Mouse (Mus musculus) cerebellum, postnatal 14 days (tissue): ENCODE data around the gene Exoc3l2.

Experiments
- DNase-seq, 2 experiments: peaks; one replicate each; pipeline ENCODE4 v3.0.0; 2021; ENCODE audit warnings: mixed read lengths in 2 of 2

Exoc3l2 gene

DNA sequence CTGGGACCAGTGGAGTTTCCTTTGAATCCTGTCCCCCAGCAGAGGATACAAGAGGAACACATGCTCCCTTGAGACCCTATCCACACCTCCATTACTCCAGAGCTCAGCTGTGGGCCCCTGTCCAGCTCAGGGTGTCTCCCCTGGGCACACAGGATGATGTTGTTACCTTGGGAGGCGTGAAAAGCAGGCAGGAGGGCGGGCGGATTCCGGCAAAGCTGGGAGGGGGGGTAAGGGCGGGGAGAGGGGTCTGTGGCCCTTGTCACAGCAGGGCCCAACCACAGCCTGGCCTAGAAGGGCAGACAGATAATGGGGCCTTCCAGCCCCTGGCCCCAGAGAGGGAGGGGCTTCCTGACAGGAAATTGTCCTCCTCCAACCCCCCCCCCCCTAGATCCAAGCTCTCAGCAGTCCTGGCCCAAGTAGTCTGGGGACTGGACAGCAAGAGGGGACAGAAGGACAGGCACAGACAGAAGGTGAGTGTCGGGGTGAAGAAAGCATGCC, at the start of gene Exoc3l2:
TSS of gene Exoc3l2 (plus strand) at position 448 of the 498 bp plus-strand sequence.
- DNase-seq, result no peak

DNA sequence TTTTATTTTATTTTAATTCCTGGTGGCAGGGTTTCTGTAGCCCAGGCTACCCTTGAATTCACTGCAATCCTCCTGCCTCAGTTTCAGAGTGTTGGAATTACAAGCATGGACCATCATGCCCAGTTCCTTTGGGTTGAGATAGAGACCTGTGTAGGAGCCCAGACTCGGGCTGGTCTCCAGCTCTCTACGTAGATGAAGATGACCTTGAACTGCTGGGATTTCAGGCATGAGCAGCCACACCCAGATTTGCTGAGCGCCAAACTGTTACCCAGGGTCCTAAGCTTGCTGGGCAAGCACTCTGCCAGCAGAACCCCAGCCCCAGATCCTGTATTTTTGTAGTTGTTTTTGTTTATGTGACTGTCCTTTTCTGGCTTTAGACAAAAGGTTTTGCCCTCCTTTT, 49.6 kb upstream of the Exoc3l2 start:
- no peak for DNase-seq

GRCm38 (mm10) chr7:19416590-19416989, 46.5 kb upstream of the Exoc3l2 start:
- DNase-seq, result no peak

DNA sequence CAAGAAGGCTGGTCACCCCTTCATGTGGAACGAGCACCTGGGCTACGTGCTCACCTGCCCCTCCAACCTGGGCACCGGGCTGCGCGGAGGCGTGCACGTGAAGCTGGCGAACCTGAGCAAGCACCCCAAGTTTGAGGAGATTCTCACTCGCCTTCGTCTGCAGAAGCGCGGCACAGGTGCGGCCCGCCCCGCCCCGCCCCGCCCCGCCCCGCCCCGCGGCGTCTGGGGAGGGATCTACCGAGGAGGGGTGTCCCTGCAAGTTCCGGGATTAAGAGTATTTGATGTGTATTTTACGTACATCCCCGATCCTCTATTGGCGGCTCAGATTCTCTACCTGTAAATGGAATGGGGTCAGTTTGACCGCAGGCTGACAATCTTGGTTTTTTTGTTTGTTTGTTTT, 43.0 kb upstream of the Exoc3l2 start:
- no peak for DNase-seq

DNA sequence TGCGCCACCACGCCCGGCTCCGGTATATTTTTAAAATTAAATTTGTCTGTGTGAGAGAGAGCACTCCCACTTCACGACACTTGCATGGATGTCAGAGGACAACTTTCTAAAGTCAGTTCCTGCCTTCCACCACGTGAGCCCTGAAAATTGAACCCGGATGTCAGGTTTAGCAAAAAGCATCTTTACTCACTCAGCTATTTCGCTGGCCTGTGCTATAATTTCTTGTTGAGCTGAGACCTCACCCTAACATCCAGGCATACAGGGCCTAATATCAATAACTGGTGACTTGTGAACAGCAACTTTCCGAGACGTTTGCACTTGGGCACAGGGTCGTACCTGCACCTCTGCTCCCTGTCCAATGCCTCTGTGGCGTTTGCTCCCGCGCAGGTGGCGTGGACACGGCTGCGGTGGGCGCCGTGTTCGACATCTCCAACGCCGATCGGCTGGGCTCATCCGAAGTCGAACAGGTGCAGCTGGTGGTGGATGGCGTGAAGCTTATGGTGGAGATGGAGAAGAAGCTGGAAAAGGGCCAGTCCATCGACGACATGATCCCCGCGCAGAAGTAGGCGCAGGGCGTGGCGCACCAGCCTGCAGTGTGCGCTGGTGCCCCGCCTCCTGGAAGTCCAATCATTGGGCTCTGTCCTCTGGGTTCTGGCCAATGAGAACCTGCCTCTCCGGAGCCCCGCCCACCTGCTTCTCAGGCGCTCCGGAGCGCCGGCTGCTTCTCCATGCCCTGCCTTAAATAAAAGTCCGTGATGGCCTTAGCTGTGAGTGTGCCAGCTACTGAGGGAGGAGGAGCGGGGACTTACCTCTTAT, 42.1 kb upstream of the Exoc3l2 start:
- peak; percentile 91 to 94 for DNase-seq

- no peak for DNase-seq
Measured at GRCm38 (mm10) chr7:19423083-19423482, 40.0 kb upstream of the Exoc3l2 start.

DNA sequence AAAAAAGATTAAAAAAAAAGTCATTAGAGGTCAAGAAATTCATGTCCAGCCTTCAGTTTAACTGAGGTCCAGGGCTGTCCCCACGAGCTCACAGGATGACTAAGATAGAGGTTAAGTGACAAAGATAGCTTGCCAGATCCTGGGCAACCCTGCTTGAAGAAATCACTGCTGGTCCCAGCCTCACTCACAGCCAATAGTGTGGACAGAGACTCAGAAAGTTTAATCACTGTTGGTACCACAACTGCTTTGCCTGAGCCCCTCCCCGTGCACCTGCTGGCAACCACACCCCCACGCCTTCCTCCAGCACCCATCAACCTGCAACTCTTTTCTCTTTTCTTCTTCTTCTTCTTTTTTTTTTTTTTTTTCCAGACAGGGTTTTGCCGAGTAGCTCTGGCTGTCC, 39.1 kb upstream of the Exoc3l2 start:
- no peak for DNase-seq

DNA sequence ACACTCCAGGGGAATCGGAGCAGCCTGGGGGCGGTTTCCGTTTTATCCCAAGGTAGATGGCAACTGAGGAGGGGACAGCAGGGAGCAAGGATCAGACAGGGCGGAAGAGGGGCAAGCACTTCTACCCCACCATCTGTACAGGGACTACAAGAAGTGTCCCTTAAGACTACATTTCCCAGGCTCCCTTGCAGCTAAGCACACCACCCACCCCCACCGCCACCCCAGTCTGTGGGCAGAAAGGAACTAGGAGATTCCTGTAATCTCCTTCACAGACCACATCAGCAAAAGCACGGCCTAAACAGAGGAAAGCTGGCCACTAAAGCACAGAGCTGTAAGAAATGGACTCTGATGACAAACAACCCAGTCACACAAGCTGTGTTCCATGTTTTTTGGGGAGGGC, 36.8 kb upstream of the Exoc3l2 start:
- no peak for DNase-seq

DNA sequence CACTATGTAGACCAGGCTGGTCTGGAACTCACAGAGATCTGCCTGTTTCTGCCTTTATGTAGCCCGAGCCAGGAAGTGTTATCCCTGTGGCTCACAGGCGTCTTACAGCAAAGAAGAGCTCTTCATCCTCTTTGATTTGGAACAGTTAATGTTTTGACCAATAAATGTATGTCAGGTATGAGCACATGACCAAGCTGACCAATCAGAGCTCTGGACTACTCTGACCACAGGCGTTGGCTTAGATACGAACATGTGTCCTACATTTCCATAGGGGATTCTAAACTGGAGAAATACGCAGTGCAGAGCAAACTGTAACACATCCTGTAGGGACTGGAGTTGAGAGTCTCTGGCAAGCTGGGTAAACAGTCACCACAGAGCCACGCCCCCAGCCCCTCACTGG, 36.2 kb upstream of the Exoc3l2 start:
- DNase-seq, result no peak

DNA sequence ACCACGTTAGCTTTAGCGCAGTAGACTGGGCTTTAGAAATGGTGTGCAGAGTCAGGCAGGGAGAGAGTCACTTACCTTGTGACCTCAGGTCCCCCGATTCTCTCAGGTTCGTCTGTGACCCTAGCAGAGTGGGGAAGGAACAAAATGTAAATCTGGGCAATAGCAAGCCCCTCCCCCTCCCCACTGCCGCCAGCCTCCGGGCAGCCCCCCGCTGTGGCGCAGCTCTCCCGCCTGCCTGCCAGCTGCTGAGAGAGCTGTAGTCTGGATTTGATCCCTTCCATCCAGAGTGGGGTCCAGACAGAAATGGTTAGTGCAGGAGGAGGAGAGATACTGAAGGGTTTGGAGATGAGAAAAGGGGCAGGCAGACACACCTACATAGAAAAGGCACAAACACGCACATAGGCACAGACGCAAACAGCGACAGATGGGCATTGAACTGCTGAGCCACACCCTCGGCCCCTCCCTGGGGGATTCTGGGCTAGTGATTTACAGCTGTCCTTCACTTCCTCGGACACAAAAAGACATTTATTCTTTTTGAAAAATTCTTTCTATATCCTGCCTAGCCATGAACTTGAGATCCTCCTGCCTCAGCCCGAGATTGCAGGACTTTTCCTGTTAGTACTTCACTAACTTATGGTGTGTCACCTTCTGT, 35.0 kb upstream of the Exoc3l2 start:
- DNase-seq, result no peak

- peak; percentile 81 for DNase-seq
Measured at GRCm38 (mm10) chr7:19429726-19430125, 33.4 kb upstream of the Exoc3l2 start.

- no peak for DNase-seq
Measured at GRCm38 (mm10) chr7:19430402-19430801, 32.7 kb upstream of the Exoc3l2 start.

DNA sequence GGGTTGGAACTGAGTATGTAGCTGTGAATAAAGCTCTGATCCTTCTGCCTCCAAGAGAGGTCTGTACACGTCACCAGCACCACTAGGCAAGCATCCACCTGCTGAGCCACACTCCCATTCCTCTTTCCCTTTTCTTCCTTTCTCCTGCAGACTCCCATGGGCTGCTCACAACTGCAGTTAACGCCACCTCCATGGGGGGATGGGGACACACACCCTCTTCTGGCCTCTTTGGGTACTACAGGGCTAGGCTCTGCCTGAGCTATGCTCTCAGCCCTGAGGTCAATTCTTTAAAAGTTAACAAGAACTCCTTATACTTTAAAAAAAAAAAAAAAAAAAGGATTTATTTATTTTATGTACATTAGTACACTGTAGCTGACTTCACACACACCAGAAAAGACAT, 30.7 kb upstream of the Exoc3l2 start:
- no peak for DNase-seq

DNA sequence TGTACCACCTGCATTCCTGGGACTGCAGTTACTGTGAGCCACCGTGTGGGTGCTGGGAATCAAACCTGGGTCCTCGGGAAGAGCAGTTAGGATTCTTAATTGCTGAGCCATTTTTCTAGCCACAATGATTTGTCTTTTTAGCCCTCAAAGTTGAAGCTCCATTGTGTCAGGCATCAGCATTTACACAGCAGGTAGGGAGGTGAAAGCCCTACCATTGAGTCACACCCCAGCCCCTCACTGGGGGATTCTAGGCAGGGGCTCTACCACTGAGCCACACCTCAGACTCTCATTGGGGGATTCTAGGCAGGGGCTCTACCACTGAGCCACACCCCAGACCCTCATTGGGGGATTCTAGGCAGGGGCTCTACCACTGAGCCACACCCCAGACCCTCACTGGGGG, 26.9 kb upstream of the Exoc3l2 start:
- DNase-seq, result no peak

DNA sequence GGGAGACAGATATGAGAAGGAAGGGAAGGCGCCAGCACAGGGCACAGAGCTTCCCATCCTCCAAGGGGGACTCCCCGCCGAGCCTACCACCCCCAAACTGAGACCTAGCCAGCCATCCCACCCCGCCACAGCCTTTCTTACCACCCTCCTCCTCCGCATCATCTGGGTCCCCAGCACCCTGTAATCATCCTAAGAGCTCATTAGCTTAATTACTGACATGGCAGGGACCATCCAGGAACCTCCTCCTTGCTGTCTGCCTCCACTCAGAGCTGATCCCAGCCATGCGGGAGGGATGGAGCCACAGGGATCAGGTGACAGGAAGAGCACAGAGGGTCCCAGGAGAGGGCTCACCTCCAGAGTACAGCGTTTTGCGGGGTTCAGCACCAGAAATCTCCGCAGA, 26.1 kb upstream of the Exoc3l2 start:
- DNase-seq, result no peak

DNA sequence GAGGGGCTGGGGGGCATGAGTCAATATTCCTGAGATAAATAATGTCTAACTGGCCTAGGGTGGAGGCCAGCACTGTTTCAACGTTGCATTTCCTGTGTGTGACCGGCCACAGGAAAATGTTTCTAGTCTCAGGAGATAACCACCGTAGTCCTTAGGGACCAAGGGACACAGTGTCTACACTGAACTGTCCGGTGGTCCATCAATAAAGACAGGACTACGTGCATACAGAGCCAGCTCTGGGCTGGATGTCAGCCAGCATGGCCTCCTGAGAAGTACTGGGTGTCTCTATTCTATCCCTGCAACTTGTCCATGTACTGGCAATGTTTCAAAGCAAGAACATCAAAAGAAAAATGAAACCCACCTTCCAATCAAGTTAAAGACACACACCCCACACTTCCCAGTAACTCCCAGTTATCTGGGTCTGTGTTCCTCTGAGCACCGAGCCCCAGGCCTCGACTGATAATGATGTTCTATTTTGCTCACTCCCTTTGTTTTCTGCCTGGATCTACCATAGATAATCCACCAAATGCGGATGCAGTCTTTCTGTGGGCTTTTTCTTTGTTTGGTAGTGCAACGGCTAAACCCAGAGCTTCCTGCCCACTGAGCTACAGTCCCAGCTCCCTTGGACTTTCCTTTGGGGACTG, 21.6 kb upstream of the Exoc3l2 start:
- no peak for DNase-seq

GRCm38 (mm10) chr7:19443344-19443743, 19.8 kb upstream of the Exoc3l2 start:
- DNase-seq, result peak; percentile 97 to 99

GRCm38 (mm10) chr7:19444801-19445200, 18.3 kb upstream of the Exoc3l2 start:
- no peak for DNase-seq

- DNase-seq, result peak; percentile 84 to 85
Measured at GRCm38 (mm10) chr7:19447689-19448088, 15.4 kb upstream of the Exoc3l2 start.

GRCm38 (mm10) chr7:19449165-19449564, 14.0 kb upstream of the Exoc3l2 start:
- DNase-seq, result peak; percentile 69 to 71

DNA sequence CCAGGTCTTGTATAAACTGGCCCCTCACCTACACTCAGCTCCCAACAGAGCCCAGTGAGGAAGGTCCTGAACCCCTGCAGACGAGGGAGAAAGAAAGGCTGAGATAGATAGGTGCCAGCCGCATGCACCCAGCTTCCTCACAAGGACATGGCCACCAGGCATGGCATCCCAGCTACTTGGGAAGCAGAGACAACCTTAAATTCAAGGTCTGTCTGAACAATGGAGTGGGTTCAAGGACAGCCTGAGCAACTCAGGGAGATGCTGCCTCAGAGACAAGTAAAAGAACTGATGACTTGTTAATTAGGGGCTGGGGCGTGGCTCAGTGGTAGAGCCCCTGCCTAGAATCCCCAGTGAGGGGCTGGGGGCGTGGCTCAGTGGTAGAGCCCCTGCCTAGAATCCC, 7.9 kb upstream of the Exoc3l2 start:
- DNase-seq, result no peak

DNA sequence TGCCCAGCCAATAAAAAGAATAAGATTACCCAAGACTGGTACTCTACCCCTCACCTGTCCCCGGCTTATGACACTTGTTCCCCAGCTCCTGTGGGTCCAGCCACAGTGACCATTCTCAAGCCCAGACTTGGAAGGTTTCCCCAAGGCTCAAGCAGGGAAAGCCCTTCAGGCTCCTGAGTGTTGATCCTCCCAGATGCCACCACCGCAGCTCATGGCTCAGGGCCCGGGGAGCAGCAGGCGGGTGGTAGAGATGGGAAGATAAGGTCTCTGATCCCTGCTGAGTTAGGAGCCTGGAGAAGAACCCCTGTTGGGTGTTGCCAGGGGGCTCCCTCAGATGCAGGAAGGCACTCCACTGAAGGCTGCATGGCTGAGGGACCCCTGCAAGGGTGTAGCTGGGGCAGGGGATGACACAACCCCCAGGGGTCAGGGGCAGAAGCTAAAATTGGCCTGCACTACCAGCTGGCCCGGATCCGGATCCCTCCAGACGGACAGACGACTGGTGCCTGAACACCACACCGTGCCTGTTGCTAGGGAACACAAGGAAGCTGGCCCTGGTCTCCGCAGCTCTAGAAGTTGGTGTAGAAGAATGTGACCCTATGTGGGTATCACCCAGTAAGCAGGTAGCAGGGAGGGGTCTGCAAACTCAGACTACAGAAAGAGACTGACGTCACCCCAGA, 7.2 kb upstream of the Exoc3l2 start:
- DNase-seq, result peak; percentile 61 to 64

GRCm38 (mm10) chr7:19456628-19457027, 6.5 kb upstream of the Exoc3l2 start:
- DNase-seq, result no peak
